Mouse (Mus musculus): Measurements from ENCODE around the gene Krtap5-4.
"Not testable (repeated sequence)": the region's sequence is repeated elsewhere in the genome, so short reads cannot be mapped to it uniquely, and the experiment has no call there.

Gene Krtap5-4

GRCm38 (mm10) chr7:142303249-142303648 is at the start of gene Krtap5-4:
TSS of gene Krtap5-4 (plus strand) at chr7:142303549.
- peak; percentile 33 for DNase-seq (ENCODE audit: low read depth, low spot score)

GRCm38 (mm10) chr7:142255517-142255916 is 47.8 kb upstream of the Krtap5-4 start:
- DNase-seq (ENCODE audit: low read depth, low spot score): peak; percentile 53

GRCm38 (mm10) chr7:142258254-142258653 is 45.1 kb upstream of the Krtap5-4 start, which contains the start of gene Gm2431:
TSS of gene Gm2431 (minus strand) at chr7:142258354.
- not testable (repeated sequence) for DNase-seq (ENCODE audit: low read depth, low spot score)

- not testable (repeated sequence) for DNase-seq (ENCODE audit: low read depth, low spot score)
Observed at GRCm38 (mm10) chr7:142274263-142274662, 29.1 kb upstream of the Krtap5-4 start, which contains the start of gene Gm4559. TSS of gene Gm4559 (minus strand) at chr7:142274363.

GRCm38 (mm10) chr7:142278183-142278582 is 25.2 kb upstream of the Krtap5-4 start:
- DNase-seq (ENCODE audit: low read depth, low spot score): peak; percentile 72

GRCm38 (mm10) chr7:142279291-142279690 is 24.1 kb upstream of the Krtap5-4 start:
- peak; percentile 7 for DNase-seq (ENCODE audit: low read depth, low spot score)

GRCm38 (mm10) chr7:142282847-142283246 is 20.5 kb upstream of the Krtap5-4 start:
- DNase-seq (ENCODE audit: low read depth, low spot score): not testable (repeated sequence)

DNA sequence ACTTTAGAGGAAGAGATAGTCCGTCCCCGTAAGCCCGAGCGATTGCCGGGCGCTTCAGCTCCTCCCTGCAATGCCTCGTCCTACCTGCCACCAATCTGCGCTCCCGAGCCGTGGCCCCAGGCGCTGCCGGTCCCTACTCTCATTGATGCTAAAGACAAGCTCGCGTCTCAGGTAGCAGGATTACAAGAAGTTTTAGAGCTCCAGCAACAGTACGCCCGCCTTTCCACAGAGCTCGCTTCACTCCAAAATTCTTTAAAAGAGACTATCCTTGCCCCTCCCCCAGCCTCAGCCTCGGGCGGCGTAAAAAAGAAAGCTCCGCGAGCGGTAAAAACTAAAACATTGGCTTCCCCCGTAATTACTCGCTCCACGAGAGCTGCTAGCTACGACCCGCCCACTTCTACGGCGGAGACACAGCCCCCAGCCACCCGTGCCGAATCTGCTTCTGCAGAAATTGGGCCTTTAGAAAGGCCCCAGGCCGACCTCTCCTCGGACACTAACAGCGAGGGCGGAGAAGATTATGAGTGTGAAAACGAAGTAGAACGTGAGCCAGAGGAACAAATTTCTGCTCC is 19.2 kb upstream of the Krtap5-4 start:
- peak; percentile 42 for DNase-seq (ENCODE audit: low read depth, low spot score)

DNA sequence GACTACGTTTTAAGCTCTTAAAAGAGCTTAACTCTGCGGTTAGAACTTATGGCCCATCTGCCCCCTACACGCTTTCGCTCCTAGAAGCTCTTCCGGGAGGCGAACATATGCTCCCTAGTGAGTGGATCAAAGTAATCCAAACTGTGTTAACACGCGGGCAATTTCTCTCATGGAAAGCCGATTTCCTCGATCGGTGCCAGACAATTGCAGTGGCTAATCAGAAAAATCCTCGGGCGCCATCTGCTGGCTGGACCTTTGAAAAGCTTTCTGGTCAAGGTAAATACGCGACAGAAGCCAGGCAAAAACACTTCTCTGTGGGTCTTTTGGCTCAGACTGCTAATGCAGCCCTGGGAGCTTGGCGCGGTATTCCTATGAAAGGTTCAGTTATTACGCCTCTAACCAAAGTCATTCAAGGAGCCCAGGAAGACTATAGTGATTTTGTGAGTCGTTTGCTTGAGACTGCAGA is 18.7 kb upstream of the Krtap5-4 start:
- peak; percentile 92 for DNase-seq (ENCODE audit: low read depth, low spot score)

- peak; percentile 13 for DNase-seq (ENCODE audit: low read depth, low spot score)
Observed at GRCm38 (mm10) chr7:142285130-142285835, 18.1 kb upstream of the Krtap5-4 start.

GRCm38 (mm10) chr7:142285910-142286612 is 17.3 kb upstream of the Krtap5-4 start:
- DNase-seq (ENCODE audit: low read depth, low spot score): not testable (repeated sequence)

- peak; percentile 49 for DNase-seq (ENCODE audit: low read depth, low spot score)
Observed at GRCm38 (mm10) chr7:142293851-142294250, 9.5 kb upstream of the Krtap5-4 start.

DNA sequence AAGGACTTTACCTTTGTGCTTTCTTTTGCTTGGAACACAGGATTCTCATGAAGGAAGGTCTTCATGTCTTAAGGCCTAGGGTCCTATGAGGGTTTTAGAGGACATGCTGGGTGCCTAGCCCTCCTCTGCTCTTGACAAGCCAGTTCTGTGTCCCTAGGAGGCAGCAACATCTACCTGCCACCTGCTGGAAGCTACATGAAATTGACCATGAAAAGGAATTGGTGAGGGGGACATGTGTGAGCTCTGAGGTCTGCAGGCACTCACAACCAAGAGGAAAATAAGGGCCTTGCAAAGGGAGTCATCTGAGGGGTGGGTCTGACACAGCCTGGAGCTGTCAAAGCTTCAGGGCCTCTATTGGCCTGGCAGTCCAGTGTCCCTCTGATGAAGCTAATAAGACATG is 7.9 kb upstream of the Krtap5-4 start:
- no peak for DNase-seq (ENCODE audit: low read depth, low spot score)

GRCm38 (mm10) chr7:142296108-142296507 is 7.2 kb upstream of the Krtap5-4 start:
- not testable (repeated sequence) for DNase-seq (ENCODE audit: low read depth, low spot score)

DNA sequence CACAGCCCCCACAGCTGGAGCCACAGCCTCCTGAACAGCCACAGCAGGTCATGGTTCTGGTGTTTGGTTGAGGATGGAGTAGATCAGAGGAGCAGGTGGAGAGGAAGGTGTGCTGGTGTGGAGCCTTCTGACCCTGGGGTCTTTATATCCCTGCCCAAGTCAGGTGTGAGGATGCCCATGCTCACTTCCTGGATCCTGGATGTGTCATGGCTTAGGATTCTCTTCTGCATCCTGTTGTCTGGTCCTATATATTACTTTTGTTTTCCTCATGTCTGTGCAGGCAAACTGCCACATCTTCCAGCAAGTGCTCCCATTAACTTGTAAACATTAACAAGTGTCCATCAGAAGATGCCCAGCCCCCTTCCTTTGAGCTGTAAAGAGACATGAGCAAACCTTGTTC is 6.3 kb upstream of the Krtap5-4 start, which contains the start of gene Krtap5-1:
TSS of gene Krtap5-1 (minus strand) at position 101 of the 400 bp plus-strand sequence.
- not testable (repeated sequence) for DNase-seq (ENCODE audit: low read depth, low spot score)

GRCm38 (mm10) chr7:142303929-142304328 is 580 bp downstream of the Krtap5-4 start:
- DNase-seq (ENCODE audit: low read depth, low spot score): not testable (repeated sequence)

- no peak for DNase-seq (ENCODE audit: low read depth, low spot score)
Observed at GRCm38 (mm10) chr7:142314600-142315285, 11.4 kb downstream of the Krtap5-4 start.

- peak; percentile 47 for DNase-seq (ENCODE audit: low read depth, low spot score)
Observed at GRCm38 (mm10) chr7:142316558-142316957, 13.2 kb downstream of the Krtap5-4 start.

DNA sequence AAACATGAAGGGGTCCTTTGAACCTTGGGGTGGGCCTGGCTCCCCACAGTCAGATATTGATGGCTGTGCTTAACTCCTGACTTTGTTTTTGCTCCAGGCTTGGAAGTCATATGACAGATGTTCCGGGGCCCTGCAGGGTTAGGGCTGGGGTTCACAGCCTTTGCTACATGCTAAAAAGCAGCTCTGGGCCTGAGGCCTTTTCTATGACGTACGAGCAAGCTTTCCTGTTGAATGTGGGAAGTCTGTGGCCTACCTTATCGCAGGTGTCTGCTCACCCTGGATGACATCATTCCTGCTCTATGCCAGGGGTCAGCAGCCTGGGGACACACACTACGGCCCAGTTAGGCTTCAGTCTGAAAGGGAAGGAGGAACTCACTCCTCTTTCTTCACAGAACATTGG is 13.9 kb downstream of the Krtap5-4 start:
- no peak for DNase-seq (ENCODE audit: low read depth, low spot score)

DNA sequence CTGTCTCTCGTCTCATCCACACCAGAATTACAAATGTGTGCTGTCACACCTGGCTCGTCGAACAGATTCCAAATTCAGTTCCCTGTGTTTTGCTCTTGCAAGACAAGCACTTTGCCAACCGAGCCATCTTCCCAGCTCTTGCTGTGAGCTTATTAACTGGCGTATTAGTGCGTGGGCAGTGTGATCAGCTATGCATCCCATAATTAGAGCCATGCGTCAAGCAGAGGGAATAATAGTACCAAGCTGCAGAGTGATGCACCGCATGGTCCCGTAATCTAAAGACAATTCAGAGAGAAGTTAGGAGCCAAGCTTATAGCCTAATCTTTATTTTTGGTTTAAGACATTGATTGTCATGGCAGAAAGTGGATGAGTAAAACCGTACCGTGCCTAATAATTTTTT is 15.8 kb downstream of the Krtap5-4 start:
- DNase-seq (ENCODE audit: low read depth, low spot score): no peak

DNA sequence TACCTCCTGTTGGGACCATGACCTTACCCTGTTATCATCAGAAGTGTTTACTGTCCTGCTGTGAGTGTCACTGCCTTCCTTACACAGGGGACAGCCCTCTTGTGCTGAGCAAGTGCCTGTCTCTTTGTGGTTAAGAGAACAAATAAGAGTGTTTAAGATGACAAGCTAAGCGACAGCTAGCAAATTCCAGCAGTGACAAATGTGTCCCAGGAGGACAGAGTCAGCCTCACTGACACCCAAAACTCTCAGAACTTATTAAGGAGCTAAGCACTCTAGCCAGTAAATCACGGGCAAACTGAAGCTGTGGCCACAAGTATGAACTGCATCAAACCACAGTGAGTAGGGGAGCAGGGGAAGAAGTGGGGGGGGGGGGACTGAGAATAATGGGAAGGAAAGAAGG is 17.6 kb downstream of the Krtap5-4 start:
- peak; percentile 3 for DNase-seq (ENCODE audit: low read depth, low spot score)
